Mouse (Mus musculus) cerebellum, adult 2 months (tissue): ENCODE results near the gene Klc1.

Source experiments
- CTCF ChIP-seq: fragments of 200-500 bp; IDR thresholded peaks from 2 replicates; pipeline ENCODE4 v1.5.1; 2011; ENCODE audit warnings: low read depth, mild to moderate bottlenecking, control low read depth, low read length, moderate library complexity, borderline replicate concordance; ENCODE audit not compliant: insufficient read depth
- POLR2A ChIP-seq: fragments of 200-500 bp; IDR thresholded peaks from 2 replicates; pipeline ENCODE4 v1.6.1; 2011; ENCODE audit warnings: low read length, control low read depth, borderline replicate concordance; ENCODE audit not compliant: insufficient read depth

GRCm38 (mm10) chr12:111762620-111763280 is 4.1 kb downstream of the Klc1 start:
- TF ChIP-seq CTCF (no peak), POLR2A (no peak)
